ENCODE assay signal across 17 mouse cellular contexts in genomic region chr13:24163368-24163767, GRCm38 (mm10).
"Had no signal": no experiment of that assay in that cellular context is flagged by ENCODE, and none has a peak within 500 bp of the region (broad histone marks: within the 10 kb centered on the region; RNA-seq: fewer than 3 reads in every experiment).

No protein-coding gene starts in this region.

- H3K27me3 ChIP-seq: limb, embryonic 12.5 days; limb, embryonic 15.5 days; midbrain, embryonic 12.5 days; midbrain, embryonic 15.5 days; neural tube, embryonic 12.5 days; neural tube, embryonic 15.5 days had no signal

- H3K9me3 ChIP-seq: limb, embryonic 12.5 days; limb, embryonic 15.5 days; midbrain, embryonic 12.5 days; midbrain, embryonic 15.5 days; neural tube, embryonic 12.5 days; neural tube, embryonic 15.5 days had no signal

- H3K4me3 ChIP-seq: limb, embryonic 12.5 days; limb, embryonic 15.5 days; midbrain, embryonic 12.5 days; midbrain, embryonic 15.5 days; neural tube, embryonic 12.5 days; neural tube, embryonic 15.5 days had no signal

- DNase-seq: kidney, adult 18-20 months; kidney, adult 9 months; kidney, postnatal 14 days; kidney, postnatal 4 days; left cerebral cortex, postnatal 4 days; lung, postnatal 14 days; right cerebral cortex, postnatal 25 days; thymus, adult 18-20 months; thymus, postnatal 36 days had no signal

- H3K4me2 ChIP-seq: limb, embryonic 12.5 days; limb, embryonic 15.5 days; midbrain, embryonic 12.5 days; midbrain, embryonic 15.5 days; neural tube, embryonic 12.5 days; neural tube, embryonic 15.5 days had no signal

- ATAC-seq: midbrain, embryonic 15.5 days had no signal

- H3K4me1 ChIP-seq: limb, embryonic 12.5 days; limb, embryonic 15.5 days; midbrain, embryonic 12.5 days; midbrain, embryonic 15.5 days; neural tube, embryonic 12.5 days; neural tube, embryonic 15.5 days had no signal

- H3K9ac ChIP-seq: limb, embryonic 12.5 days; limb, embryonic 15.5 days; liver, embryonic 14.5 days; midbrain, embryonic 12.5 days; midbrain, embryonic 15.5 days; neural tube, embryonic 12.5 days; neural tube, embryonic 15.5 days had no signal

- H3K27ac ChIP-seq: limb, embryonic 12.5 days; limb, embryonic 15.5 days; macrophage; midbrain, embryonic 12.5 days; midbrain, embryonic 15.5 days; neural tube, embryonic 12.5 days; neural tube, embryonic 15.5 days had no signal

- H3K36me3 ChIP-seq: midbrain, embryonic 12.5 days; midbrain, embryonic 15.5 days; neural tube, embryonic 12.5 days had no signal
